Mouse (Mus musculus): ENCODE results near the gene Akap6.

Akap6 gene

DNA sequence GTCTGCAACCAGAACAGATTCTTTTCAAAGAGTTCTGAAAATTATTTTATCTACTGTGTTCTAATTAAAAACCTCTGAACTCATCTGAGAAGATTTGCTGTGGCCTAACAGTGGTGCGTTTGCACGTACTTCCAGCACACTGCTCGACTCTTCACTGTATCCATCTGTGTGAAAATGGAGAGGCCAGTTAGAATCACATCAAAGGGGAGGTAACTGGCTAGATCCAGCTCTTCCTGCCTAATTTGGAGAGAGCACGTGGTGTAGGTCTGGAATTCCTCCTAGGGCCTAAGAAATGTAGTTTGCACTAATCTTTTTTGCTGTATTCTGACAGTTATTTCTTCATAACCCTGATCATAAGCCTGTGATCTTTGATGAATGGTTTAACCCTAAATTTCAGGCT, 446.3 kb downstream of the Akap6 start:
- DNase-seq (ENCODE audit: low spot score in 2 of 2): no peak

DNA sequence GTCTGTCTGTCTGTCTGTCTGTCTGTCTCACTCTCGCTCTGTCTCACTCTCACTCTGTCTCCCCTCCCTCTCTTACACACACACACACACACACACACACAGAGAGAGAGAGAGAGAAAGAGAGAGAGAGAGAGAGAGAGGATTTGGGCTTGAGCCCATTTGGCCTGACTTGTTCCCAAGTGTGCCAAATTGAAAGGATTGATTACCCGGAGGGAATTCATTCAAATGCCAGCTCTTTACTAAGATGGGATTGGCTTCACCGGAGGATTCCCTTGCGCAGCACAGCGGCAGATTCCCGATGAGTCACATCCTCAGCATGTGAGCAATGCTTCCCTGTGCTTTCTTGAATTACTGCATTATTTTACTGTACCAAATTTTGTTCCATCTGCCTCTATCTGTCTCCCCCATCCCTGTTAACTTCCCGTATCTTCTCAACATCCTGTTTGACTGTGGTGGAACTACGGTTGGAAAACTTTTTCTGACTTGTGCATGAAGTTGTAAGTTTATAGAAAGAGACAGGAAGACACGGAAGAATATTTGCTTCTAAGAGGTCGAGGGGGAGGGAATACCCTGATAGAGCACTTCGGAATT, 447.4 kb downstream of the Akap6 start:
- DNase-seq (ENCODE audit: low spot score in 2 of 2): no peak

DNA sequence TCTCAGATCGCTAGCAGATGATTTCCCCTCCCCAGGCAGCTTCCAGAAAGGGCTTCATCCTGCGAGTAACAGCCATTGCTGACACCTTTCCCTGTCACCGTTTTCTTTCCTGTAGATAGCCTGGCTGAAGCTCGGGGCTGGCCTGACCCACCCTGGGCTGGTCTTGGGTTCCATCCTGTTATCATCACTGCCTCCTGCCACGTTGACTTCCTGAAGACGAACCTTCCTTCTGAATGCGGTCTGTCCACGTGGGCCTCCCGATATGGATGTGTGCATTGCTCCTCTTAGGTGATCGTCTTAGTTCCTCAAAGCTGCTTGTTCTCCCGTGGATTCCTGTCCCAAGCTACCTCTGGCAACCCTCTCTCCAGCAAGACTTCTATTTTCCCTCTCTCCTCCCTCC, 448.5 kb downstream of the Akap6 start:
- DNase-seq (ENCODE audit: low spot score in 2 of 2): no peak

DNA sequence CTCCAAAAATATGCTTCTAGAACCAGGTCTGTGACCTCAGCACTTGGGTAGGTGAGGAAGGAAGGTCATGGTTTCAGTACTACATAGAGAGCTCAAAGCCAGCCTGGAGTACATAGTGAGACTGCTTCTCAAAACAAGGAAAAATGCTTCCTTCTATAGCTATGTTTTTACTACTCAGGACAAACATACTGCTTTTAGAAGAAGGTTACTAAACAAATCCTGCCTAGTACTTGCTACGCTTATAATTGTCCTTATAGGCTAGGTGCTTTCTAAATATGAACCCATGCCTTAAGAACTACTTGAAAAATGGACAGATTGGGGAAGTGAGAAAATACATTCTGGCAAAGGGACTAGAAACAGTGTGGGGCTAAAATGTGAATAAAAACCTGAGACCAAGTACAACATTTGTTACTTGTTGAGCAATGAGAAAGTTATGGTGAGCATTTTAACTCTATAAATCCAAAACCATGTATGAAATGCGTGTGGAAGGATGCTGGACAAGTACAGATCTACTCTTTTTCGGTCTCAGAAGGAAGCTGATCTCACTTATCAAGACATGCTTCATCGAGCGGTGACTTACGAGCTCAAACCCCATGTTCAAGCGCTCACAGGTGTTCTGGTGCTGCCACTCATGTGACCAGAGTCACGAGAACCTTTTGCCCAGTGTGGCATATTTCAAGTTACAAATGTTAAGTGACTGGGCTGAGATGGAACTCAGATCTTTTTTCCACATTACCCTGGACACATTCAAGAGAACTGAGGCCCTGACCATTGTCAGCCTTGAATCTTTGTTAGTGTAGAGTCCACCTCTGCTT, 469.2 kb downstream of the Akap6 start:
- no peak for DNase-seq (ENCODE audit: low spot score in 2 of 2)

DNA sequence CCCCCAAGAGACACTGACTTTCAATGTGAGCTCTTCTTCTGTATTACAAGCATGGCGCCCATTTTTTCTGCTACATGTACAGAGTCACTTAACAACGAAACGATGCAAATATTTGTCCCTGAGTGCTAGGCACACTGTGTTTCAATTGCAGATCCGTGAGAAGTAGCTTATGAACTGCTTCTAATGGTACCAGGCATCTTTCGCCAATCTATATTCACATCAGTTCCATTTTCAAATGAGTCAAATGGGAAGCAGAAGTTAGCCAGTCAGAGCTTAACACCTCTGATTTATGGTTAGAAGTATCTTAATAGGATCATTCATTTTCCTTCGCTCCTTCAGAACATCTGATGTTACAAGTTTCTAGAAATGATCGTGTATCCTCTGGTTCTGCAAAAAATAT, 492.3 kb downstream of the Akap6 start:
- no peak for DNase-seq (ENCODE audit: low spot score in 2 of 2)

DNA sequence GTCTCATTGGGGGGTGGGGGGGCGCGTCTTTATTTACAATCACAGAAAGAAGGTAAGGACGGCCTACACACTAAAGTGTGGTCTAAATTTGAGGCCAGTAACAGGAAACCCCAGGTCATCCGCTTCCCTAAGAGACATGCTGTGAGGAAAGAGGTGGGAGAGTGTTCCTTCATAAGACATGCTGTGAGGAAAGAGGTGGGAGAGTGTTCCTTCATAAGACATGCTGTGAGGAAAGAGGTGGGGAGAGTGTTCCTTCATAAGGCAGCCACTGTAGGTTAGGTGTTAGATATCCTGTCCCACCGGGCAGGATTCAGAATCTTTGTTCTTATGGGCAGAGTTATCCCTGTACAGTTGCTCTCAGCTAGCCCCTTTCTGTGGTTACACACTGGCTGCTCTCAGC, 494.5 kb downstream of the Akap6 start:
- no peak for DNase-seq (ENCODE audit: low spot score in 2 of 2)

Data from frontal cortex, postnatal 25 days (tissue).